Comparison of ENCODE assay signal across 8 mouse cellular contexts in the genomic region with DNA sequence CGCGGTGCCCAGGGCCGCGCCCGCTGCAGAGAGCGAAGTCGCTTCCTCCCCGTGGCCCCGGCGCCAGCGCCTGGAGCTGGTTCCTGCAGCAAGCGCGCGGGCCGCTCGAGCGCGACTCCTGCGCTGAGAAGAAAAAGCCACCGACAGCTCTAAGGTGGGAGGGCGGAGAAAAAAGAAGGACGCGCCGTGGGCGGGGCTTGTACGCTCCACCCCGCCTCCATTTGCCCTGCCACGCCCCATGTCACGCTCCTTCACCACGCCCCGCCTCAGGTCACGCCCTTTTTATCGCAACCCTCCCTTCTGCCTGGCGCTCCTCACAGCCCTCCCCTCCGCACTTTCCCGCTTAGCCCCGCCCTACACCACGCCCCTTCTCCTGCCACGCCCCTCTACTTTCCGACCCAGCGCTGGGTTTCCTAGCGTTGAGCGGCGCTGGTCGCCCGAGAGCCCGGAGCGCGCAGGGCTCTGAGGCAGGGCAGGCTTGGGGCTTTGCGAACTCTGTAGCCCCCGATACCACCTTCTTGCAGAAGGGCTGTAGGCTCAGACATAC. TPM values are rescaled to one million over a fixed set of nuclear protein-coding genes. Genes with fewer than 3 reads are reported as not detected.
DNase-seq lines count a peak whose midpoint lies in the region; ATAC-seq and TF ChIP-seq lines count a peak whose summit lies in the region.

A gene (minus strand): TSS at position 151 of the 547 bp plus-strand sequence.

- peak within 1 kb of the TSS; percentile 97 for H3K4me2 ChIP-seq in forebrain, embryonic 14.5 days (ENCODE audit: low read length)
- peak within 1 kb of the TSS; percentile 100 for H3K4me2 ChIP-seq in neural tube, embryonic 15.5 days

- H3K9ac ChIP-seq in forebrain, embryonic 14.5 days (ENCODE audit: low read length), result peak within 1 kb of the TSS; percentile 69
- peak within 1 kb of the TSS; percentile 72 for H3K9ac ChIP-seq in neural tube, embryonic 15.5 days (replicated peaks)

- DNase-seq in forebrain, embryonic 14.5 days (ENCODE audit: low spot score), result peak; percentile 92
- DNase-seq in heart, postnatal 14 days, result peak; percentile 98 to 99
- peak; percentile 98 for DNase-seq in layer of hippocampus, adult 11-12 months (ENCODE audit: low spot score)
- peak; percentile 98 for DNase-seq in lung, adult 18-20 months
- peak; percentile 97 for DNase-seq in testis, postnatal 14 days (ENCODE audit: low spot score)

- H3K27ac ChIP-seq in forebrain, embryonic 14.5 days (ENCODE audit: low read depth, low read length), result no peak within 1 kb of the TSS
- peak within 1 kb of the TSS; percentile 57 for H3K27ac ChIP-seq in neural tube, embryonic 15.5 days (replicated peaks)

- H3K27me3 ChIP-seq in E14TG2a.4 (ENCODE audit: insufficient read depth, low read length), result peaks cover 63% of the 10 kb centered on the region
- H3K27me3 ChIP-seq in forebrain, embryonic 14.5 days (replicated peaks; ENCODE audit: control insufficient read depth, insufficient read depth, low read length), result peaks cover 28% of the 10 kb centered on the region
- peaks cover 17% of the 10 kb centered on the region for H3K27me3 ChIP-seq in neural tube, embryonic 15.5 days (replicated peaks)

- peak; percentile 73 for ATAC-seq in cerebellum, adult (ENCODE audit: insufficient number of reproducible peaks, low FRiP score, low TSS enrichment)
- peak; percentile 89 for ATAC-seq in forebrain, embryonic 14.5 days
- ATAC-seq in neural tube, embryonic 15.5 days (ENCODE audit: low FRiP score), result peak; percentile 91

- 1% methylated on average over 47 of the region's 51 CpGs for WGBS in forebrain, embryonic 14.5 days
- under 1% methylated on average over 48 of the region's 51 CpGs for WGBS in neural tube, embryonic 15.5 days

- no peak for TF ChIP-seq CTCF in E14TG2a.4 (conservative IDR thresholded peaks at IDR 0.05; ENCODE audit: low read length)

- H3K36me3 ChIP-seq in E14TG2a.4 (ENCODE audit: insufficient read depth, low read length), result no peaks in the 10 kb centered on the region
- no peaks in the 10 kb centered on the region for H3K36me3 ChIP-seq in forebrain, embryonic 14.5 days (ENCODE audit: control insufficient read depth, insufficient read depth, low read length)
- H3K36me3 ChIP-seq in neural tube, embryonic 15.5 days, result no peaks in the 10 kb centered on the region

- H3K4me3 ChIP-seq in E14TG2a.4 (replicated peaks; ENCODE audit: low read length), result peak within 1 kb of the TSS; percentile 89
- peak within 1 kb of the TSS; percentile 56 for H3K4me3 ChIP-seq in forebrain, embryonic 14.5 days (ENCODE audit: low read depth, low read length)
- H3K4me3 ChIP-seq in neural tube, embryonic 15.5 days (replicated peaks), result peak within 1 kb of the TSS; percentile 64

- intact Hi-C loops in heart, postnatal 14 days (cut with DNase I), result loop anchor here (2.0 to 5.0 kb wide), 2 partner anchors 38 to 66 kb away; no protein-coding TSS in a partner anchor

- peaks cover 58% of the 10 kb centered on the region for H3K4me1 ChIP-seq in E14TG2a.4 (replicated peaks; ENCODE audit: low read depth, low read length)
- H3K4me1 ChIP-seq in forebrain, embryonic 14.5 days (ENCODE audit: control insufficient read depth, insufficient read depth, low read length), result peaks cover 11% of the 10 kb centered on the region
- H3K4me1 ChIP-seq in neural tube, embryonic 15.5 days, result peaks cover 40% of the 10 kb centered on the region

- H3K9me3 ChIP-seq in E14TG2a.4 (ENCODE audit: low read length), result no peaks in the 10 kb centered on the region
- H3K9me3 ChIP-seq in forebrain, embryonic 14.5 days (replicated peaks; ENCODE audit: control insufficient read depth, low read length), result no peaks in the 10 kb centered on the region
- no peaks in the 10 kb centered on the region for H3K9me3 ChIP-seq in neural tube, embryonic 15.5 days (replicated peaks)

RNA-seq across cellular contexts. Expression of the gene that starts here (rescaled TPM):
- polyA plus RNA-seq in forebrain, embryonic 14.5 days (2014; fragmentation: Nextera tagmentation; extraction: Ambion mirVana), result 4.8 and 6.2 TPM in 2 replicates
- total RNA-seq in heart, postnatal 14 days (2021), result 10 to 100 TPM; 44.8 to 49.3 TPM
- 7.7 and 9.8 TPM in 2 replicates for polyA plus RNA-seq in neural tube, embryonic 15.5 days (2015; fragmentation: Nextera tagmentation; extraction: Ambion mirVana)
